Mouse (Mus musculus) naive thymus-derived CD4-positive, alpha-beta T cell, adult 2 months (primary cell): ENCODE measurements around the gene Rab3ip.

Source experiments
- DNase-seq: peaks from one replicate; pipeline ENCODE4 v3.0.0-alpha.2; 2011; ENCODE audit warnings: low read depth

The Rab3ip gene

GRCm38 (mm10) chr10:116870819-116871218 lies 79.8 kb downstream of the Rab3ip start:
- DNase-seq = no peak
